Mouse (Mus musculus): ENCODE data around the gene Gm21974. TPM values are rescaled to one million over a fixed set of nuclear protein-coding genes. Genes with fewer than 3 reads are reported as not detected.
A peak's percentile ranks its signal among the peaks of the same experiment; 100 is the strongest.

The Gm21974 gene
- total and polyA plus RNA-seq, 3 experiments, result not detected

- Histone ChIP-seq H3K36me3 (ENCODE audit: control insufficient read depth, insufficient read depth, low read length) (no peaks in the 10 kb centered on the region), H3K4me1 (ENCODE audit: control insufficient read depth, insufficient read depth, low read length) (no peaks in the 10 kb centered on the region; the same call in none of the 2 replicates), H3K9ac (ENCODE audit: low read depth, low read length) (no peak within 1 kb of the TSS), H3K27ac (no peak within 1 kb of the TSS), H3K4me3 (no peak within 1 kb of the TSS), H3K27me3 (ENCODE audit: control insufficient read depth, insufficient read depth, low read length) (no peaks in the 10 kb centered on the region), H3K79me2 (replicated peaks; ENCODE audit: control insufficient read depth, insufficient read depth, low read length) (no peaks in the 10 kb centered on the region)
- DNase-seq, result no peak
- WGBS, result 59% methylated on average over 4 of the region's 4 CpGs
- intact Hi-C loops (cut with DNase I), result no loop called here
- TF ChIP-seq CTCF (IDR thresholded peaks at IDR 0.05), result no peak
- TF ChIP-seq EP300 (IDR thresholded peaks at IDR 0.05; ENCODE audit: insufficient read depth, low read depth, low read length), result no peak
- TF ChIP-seq POLR2A (IDR thresholded peaks at IDR 0.05; ENCODE audit: insufficient read depth, low read depth, low read length), result no peak
Observed at GRCm38 (mm10) chr7:127890798-127891197, 4.5 kb downstream of the Gm21974 start, which contains the start of gene Prss53. TSS of gene Prss53 (minus strand) at chr7:127890970.

GRCm38 (mm10) chr7:127888821-127889220 lies 6.4 kb downstream of the Gm21974 start:
- Histone ChIP-seq H3K4me1 (ENCODE audit: control insufficient read depth, insufficient read depth, low read length) (peaks cover 3% of the 10 kb centered on the region), H3K9ac (ENCODE audit: low read depth, low read length) (no peak overlapping the region), H3K27me3 (ENCODE audit: control insufficient read depth, insufficient read depth, low read length) (no peaks in the 10 kb centered on the region), H3K79me2 (replicated peaks; ENCODE audit: control insufficient read depth, insufficient read depth, low read length) (no peaks in the 10 kb centered on the region), H3K4me3 (no peak overlapping the region), H3K36me3 (ENCODE audit: control insufficient read depth, insufficient read depth, low read length) (no peaks in the 10 kb centered on the region), H3K27ac (no peak overlapping the region)
- DNase-seq, result no peak
- WGBS, result 51% methylated on average over 3 of the region's 3 CpGs
- intact Hi-C loops (cut with DNase I), result no loop called here
- TF ChIP-seq EP300 (IDR thresholded peaks at IDR 0.05; ENCODE audit: insufficient read depth, low read depth, low read length) (no peak), CTCF (IDR thresholded peaks at IDR 0.05) (no peak), POLR2A (IDR thresholded peaks at IDR 0.05; ENCODE audit: insufficient read depth, low read depth, low read length) (no peak)

- H3K36me3 ChIP-seq (ENCODE audit: control insufficient read depth, insufficient read depth, low read length), result no peaks in the 10 kb centered on the region
- TF ChIP-seq EP300 (IDR thresholded peaks at IDR 0.05; ENCODE audit: insufficient read depth, low read depth, low read length) (no peak), CTCF (IDR thresholded peaks at IDR 0.05) (no peak), POLR2A (IDR thresholded peaks at IDR 0.05; ENCODE audit: insufficient read depth, low read depth, low read length) (no peak)
- WGBS, result 80% methylated on average over 3 of the region's 3 CpGs
- no peaks in the 10 kb centered on the region for H3K27me3 ChIP-seq (ENCODE audit: control insufficient read depth, insufficient read depth, low read length)
- DNase-seq, result no peak
- H3K79me2 ChIP-seq (replicated peaks; ENCODE audit: control insufficient read depth, insufficient read depth, low read length), result peaks cover 2% of the 10 kb centered on the region
- no peak overlapping the region for H3K27ac ChIP-seq
- H3K4me1 ChIP-seq (ENCODE audit: control insufficient read depth, insufficient read depth, low read length), result peaks cover 3% of the 10 kb centered on the region
- intact Hi-C loops (cut with DNase I), result no loop called here
- no peak overlapping the region for H3K4me3 ChIP-seq
- no peak overlapping the region for H3K9ac ChIP-seq (ENCODE audit: low read depth, low read length)
Observed at GRCm38 (mm10) chr7:127887781-127888180, 7.5 kb downstream of the Gm21974 start.

- WGBS, result 76% methylated on average over 8 of the region's 8 CpGs
- Histone ChIP-seq H3K4me1 (ENCODE audit: control insufficient read depth, insufficient read depth, low read length) (peaks cover 3% of the 10 kb centered on the region), H3K79me2 (replicated peaks; ENCODE audit: control insufficient read depth, insufficient read depth, low read length) (peaks cover 3% of the 10 kb centered on the region), H3K36me3 (ENCODE audit: control insufficient read depth, insufficient read depth, low read length) (no peaks in the 10 kb centered on the region), H3K27ac (no peak overlapping the region), H3K4me3 (no peak overlapping the region), H3K9ac (ENCODE audit: low read depth, low read length) (no peak overlapping the region), H3K27me3 (ENCODE audit: control insufficient read depth, insufficient read depth, low read length) (no peaks in the 10 kb centered on the region)
- intact Hi-C loops (cut with DNase I), result no loop called here
- TF ChIP-seq CTCF (IDR thresholded peaks at IDR 0.05) (no peak), POLR2A (IDR thresholded peaks at IDR 0.05; ENCODE audit: insufficient read depth, low read depth, low read length) (no peak), EP300 (IDR thresholded peaks at IDR 0.05; ENCODE audit: insufficient read depth, low read depth, low read length) (no peak)
- DNase-seq, result no peak
Observed at GRCm38 (mm10) chr7:127887191-127887590, 8.1 kb downstream of the Gm21974 start.

GRCm38 (mm10) chr7:127886551-127886950 lies 8.7 kb downstream of the Gm21974 start:
- 87% methylated on average over 6 of the region's 6 CpGs for WGBS
- intact Hi-C loops (cut with DNase I), result no loop called here
- no peak overlapping the region for H3K4me3 ChIP-seq
- no peaks in the 10 kb centered on the region for H3K36me3 ChIP-seq (ENCODE audit: control insufficient read depth, insufficient read depth, low read length)
- H3K9ac ChIP-seq (ENCODE audit: low read depth, low read length), result no peak overlapping the region
- H3K27ac ChIP-seq, result peak overlapping the region; percentile 9; the same call in 1 of the 2 replicates
- DNase-seq, result no peak
- no peak for TF ChIP-seq POLR2A (IDR thresholded peaks at IDR 0.05; ENCODE audit: insufficient read depth, low read depth, low read length)
- peaks cover 3% of the 10 kb centered on the region for H3K4me1 ChIP-seq (ENCODE audit: control insufficient read depth, insufficient read depth, low read length)
- H3K79me2 ChIP-seq (replicated peaks; ENCODE audit: control insufficient read depth, insufficient read depth, low read length), result peaks cover 3% of the 10 kb centered on the region
- H3K27me3 ChIP-seq (ENCODE audit: control insufficient read depth, insufficient read depth, low read length), result no peaks in the 10 kb centered on the region

- Histone ChIP-seq H3K9ac (ENCODE audit: low read depth, low read length) (no peak overlapping the region), H3K36me3 (ENCODE audit: control insufficient read depth, insufficient read depth, low read length) (no peaks in the 10 kb centered on the region), H3K27ac (peak overlapping the region; percentile 9; the same call in 1 of the 2 replicates), H3K27me3 (ENCODE audit: control insufficient read depth, insufficient read depth, low read length) (no peaks in the 10 kb centered on the region), H3K4me1 (ENCODE audit: control insufficient read depth, insufficient read depth, low read length) (peaks cover 3% of the 10 kb centered on the region), H3K4me3 (no peak overlapping the region), H3K79me2 (replicated peaks; ENCODE audit: control insufficient read depth, insufficient read depth, low read length) (peaks cover 3% of the 10 kb centered on the region)
- WGBS, result 35% methylated on average over 6 of the region's 6 CpGs
- TF ChIP-seq POLR2A (IDR thresholded peaks at IDR 0.05; ENCODE audit: insufficient read depth, low read depth, low read length) (no peak), CTCF (IDR thresholded peaks at IDR 0.05) (no peak), EP300 (IDR thresholded peaks at IDR 0.05; ENCODE audit: insufficient read depth, low read depth, low read length) (no peak)
- DNase-seq, result peak; percentile 77 to 86
- intact Hi-C loops (cut with DNase I), result no loop called here
Observed at GRCm38 (mm10) chr7:127885951-127886350, 9.3 kb downstream of the Gm21974 start.
